Mouse (Mus musculus) intestine, embryonic 16.5 days (tissue): Measurements from ENCODE around the gene Gm49368. TPM values are rescaled to one million over a fixed set of nuclear protein-coding genes. Genes with fewer than 3 reads are reported as not detected.

Experiments
- ATAC-seq: fragments of 200-750 bp; cut with Nextera tagmentation; 2 replicates; pipeline ENCODE4 v1.8.0; 2017; ENCODE audit warnings: moderate TSS enrichment, moderate library complexity
- H3K27ac ChIP-seq: fragments of 300-500 bp; sonication (generic); 2 replicates; pipeline ENCODE4 v1.5.1; 2014; ENCODE audit warnings: mild to moderate bottlenecking, low read length
- H3K27me3 ChIP-seq: fragments of 300-500 bp; sonication (generic); replicated peaks from 2 replicates; pipeline ENCODE4 v1.6.1; 2014; ENCODE audit warnings: low read length, control low read depth, mixed read lengths; ENCODE audit not compliant: control insufficient read depth, insufficient read depth
- H3K36me3 ChIP-seq: fragments of 300-500 bp; sonication (generic); 2 replicates; pipeline ENCODE4 v1.6.1; 2014; ENCODE audit warnings: low read length, control low read depth; ENCODE audit not compliant: control insufficient read depth, insufficient read depth
- H3K4me1 ChIP-seq: fragments of 300-500 bp; sonication (generic); 2 replicates; pipeline ENCODE4 v1.6.1; 2014; ENCODE audit warnings: low read length, control low read depth, mixed read lengths; ENCODE audit not compliant: control insufficient read depth, insufficient read depth
- H3K4me2 ChIP-seq: fragments of 300-500 bp; sonication (generic); 2 replicates; pipeline ENCODE4 v1.6.1; 2014; ENCODE audit warnings: low read depth, low read length, control low read depth
- H3K4me3 ChIP-seq: fragments of 300-500 bp; sonication (generic); 2 replicates; pipeline ENCODE4 v1.5.1; 2014; ENCODE audit warnings: mild to moderate bottlenecking, low read length
- H3K9ac ChIP-seq: fragments of 300-500 bp; sonication (generic); 2 replicates; pipeline ENCODE4 v1.6.1; 2014; ENCODE audit warnings: low read depth, low read length
- H3K9me3 ChIP-seq: fragments of 300-500 bp; sonication (generic); 2 replicates; pipeline ENCODE4 v1.6.1; 2016; ENCODE audit warnings: low read length, control low read depth; ENCODE audit not compliant: control insufficient read depth
- WGBS: fragments of 180-500 bp; shearing (Covaris S2); extraction: QIAGEN DNeasy Blood & Tissue Kit; methylation state at CpG from one replicate; pipeline ENCODE4 v1.1.7; 2014; 5-methylcytosine and 5-hydroxymethylcytosine counted together
- polyA plus RNA-seq: library from polyadenylated mRNA; unstranded; fragments of >200 nt; fragmentation: Nextera tagmentation; extraction: Ambion mirVana; gene quantifications from 2 replicates; pipeline ENCODE4 v1.2.1, GENCODE M21; 2015

Gene Gm49368
- polyA plus RNA-seq, 1 experiment from 2014 or later, result not detected

DNA sequence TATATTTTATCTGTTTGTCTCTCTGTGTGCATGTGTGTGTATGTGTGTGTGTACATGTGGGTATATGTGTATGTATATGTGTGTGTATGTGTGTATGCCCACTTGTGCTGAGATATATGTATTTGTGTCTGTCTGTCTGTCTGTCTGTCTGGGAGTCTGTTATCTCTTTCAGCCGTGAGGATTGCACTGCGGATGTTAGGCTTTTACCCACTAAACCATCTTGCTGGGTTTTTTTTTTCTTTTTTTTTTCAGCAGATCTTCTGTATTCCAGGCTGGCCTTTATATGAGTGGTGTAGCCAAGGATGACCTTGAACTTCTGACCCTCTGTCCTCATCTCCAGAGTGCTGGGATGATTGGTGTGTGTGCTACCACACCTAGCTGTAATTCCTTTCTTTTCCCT, 13.2 kb upstream of the Gm49368 start:
- ATAC-seq, result no peak
- WGBS, result 81% methylated on average over 2 of the region's 2 CpGs
- Histone ChIP-seq H3K4me3 (no peak overlapping the region), H3K36me3 (no peaks in the 10 kb centered on the region), H3K9me3 (no peaks in the 10 kb centered on the region), H3K27ac (no peak overlapping the region), H3K9ac (no peak overlapping the region), H3K4me1 (0 out of 2 replicates have a peak, but pooled peaks cover 3% of the 10 kb centered on the region), H3K4me2 (no peak overlapping the region), H3K27me3 (no peaks in the 10 kb centered on the region)

DNA sequence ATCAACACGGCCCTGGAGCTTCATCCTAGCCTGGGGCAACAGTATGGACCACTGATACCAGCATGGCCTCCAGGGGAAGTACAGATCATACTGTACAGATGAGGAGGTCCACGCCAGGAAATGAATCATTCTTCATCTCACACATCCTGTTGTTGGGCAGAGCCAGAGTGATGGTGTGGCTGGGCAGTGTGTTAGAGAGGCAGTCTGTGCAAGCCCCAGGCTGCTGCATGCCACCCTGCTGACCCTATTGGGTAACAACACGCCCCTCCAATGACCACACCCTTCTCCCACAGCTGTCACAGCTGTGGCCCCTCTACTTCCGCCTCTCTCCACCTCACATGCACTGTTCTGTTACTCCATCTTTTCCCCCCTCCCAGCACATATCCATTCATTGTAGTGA, 11.7 kb upstream of the Gm49368 start:
- Histone ChIP-seq H3K9me3 (no peaks in the 10 kb centered on the region), H3K4me1 (0 out of 2 replicates have a peak, but pooled peaks cover 3% of the 10 kb centered on the region), H3K4me3 (no peak overlapping the region), H3K27ac (no peak overlapping the region), H3K36me3 (no peaks in the 10 kb centered on the region), H3K9ac (no peak overlapping the region), H3K27me3 (no peaks in the 10 kb centered on the region), H3K4me2 (no peak overlapping the region)
- ATAC-seq, result no peak
- 65% methylated on average over 4 of the region's 4 CpGs for WGBS

DNA sequence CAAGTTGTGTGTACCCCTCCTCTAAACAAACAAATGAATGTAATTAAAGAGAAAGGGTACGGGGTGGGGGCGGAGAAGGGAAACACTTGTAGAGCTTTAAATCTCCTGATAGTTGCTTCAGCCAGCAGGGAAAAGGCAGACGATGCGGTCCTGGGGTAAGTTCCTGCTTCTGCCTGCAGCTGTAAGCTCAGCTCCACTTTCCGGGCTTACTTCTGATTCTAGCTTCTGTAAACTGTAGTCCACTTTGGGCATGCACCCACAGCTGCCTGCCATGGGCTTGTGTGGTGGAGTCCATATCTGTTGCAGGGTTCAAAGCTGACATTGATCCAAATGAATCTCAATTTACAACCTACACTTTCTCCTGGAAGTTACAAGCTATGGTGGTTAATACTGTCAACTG, 9.4 kb upstream of the Gm49368 start:
- H3K27me3 ChIP-seq, result no peaks in the 10 kb centered on the region
- WGBS, result 54% methylated on average over 5 of the region's 5 CpGs
- H3K4me1 ChIP-seq, result peaks cover 7% of the 10 kb centered on the region; the same call in 1 of the 2 replicates
- ATAC-seq, result no peak
- no peaks in the 10 kb centered on the region for H3K36me3 ChIP-seq
- no peaks in the 10 kb centered on the region for H3K9me3 ChIP-seq
- H3K9ac ChIP-seq, result no peak overlapping the region
- H3K4me3 ChIP-seq, result no peak overlapping the region
- H3K4me2 ChIP-seq, result no peak overlapping the region
- H3K27ac ChIP-seq, result no peak overlapping the region

DNA sequence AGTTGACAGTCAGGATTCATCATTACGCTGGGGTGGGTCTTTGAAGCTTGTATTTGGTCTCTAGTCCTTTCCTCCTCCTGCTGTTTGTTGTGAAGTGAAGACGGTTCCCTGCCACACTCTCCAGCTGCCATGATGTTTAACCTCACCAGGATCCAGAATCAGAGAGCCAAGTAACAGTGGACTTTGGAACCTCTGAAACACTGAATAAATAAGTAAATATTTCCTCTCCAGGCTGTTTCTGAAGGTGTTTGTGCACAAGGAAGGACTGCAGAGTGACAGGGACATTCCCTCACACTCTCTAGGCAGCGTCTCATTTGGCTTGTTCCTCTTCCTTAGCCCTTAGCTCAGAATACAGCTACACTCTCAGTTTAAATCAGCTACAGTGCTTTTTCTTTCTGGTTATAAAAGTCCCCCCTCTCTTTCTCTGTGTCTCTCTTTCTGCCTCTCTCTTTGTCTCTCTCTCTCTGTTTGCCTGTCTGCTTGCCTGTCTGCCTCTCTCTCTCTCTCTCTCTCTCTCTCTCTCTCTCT, 5.5 kb upstream of the Gm49368 start:
- WGBS, result 36% methylated on average over 3 of the region's 3 CpGs
- Histone ChIP-seq H3K27me3 (no peaks in the 10 kb centered on the region), H3K9ac (0 out of 2 replicates have a peak overlapping the region, but pooled peaks have one; percentile 24), H3K4me3 (no peak overlapping the region), H3K36me3 (no peaks in the 10 kb centered on the region), H3K4me2 (no peak overlapping the region), H3K27ac (peak overlapping the region; percentile 33; the same call in 1 of the 2 replicates), H3K9me3 (no peaks in the 10 kb centered on the region), H3K4me1 (peaks cover 8% of the 10 kb centered on the region; the same call in 1 of the 2 replicates)
- ATAC-seq, result peak; percentile 49

DNA sequence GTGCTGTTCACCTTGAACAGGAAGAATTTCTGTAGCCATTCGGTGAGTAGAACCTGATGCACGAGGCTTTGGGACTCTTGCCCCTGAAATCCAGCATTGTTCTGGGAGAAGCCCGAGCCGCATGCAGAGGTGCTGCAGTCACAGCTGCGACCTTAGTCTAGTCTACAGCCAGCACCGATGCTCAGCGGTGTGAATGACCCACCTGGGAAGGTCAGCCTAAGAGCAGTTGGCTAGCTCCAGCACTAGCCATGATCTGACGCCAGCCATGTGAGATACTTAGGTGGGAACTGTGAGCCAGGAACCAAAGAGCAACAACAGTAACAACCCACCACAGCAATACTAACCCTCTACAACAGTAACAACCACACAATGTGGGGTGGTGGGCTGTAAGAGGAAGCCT, 4.6 kb upstream of the Gm49368 start:
- ATAC-seq, result no peak
- WGBS, result 79% methylated on average over 8 of the region's 8 CpGs

DNA sequence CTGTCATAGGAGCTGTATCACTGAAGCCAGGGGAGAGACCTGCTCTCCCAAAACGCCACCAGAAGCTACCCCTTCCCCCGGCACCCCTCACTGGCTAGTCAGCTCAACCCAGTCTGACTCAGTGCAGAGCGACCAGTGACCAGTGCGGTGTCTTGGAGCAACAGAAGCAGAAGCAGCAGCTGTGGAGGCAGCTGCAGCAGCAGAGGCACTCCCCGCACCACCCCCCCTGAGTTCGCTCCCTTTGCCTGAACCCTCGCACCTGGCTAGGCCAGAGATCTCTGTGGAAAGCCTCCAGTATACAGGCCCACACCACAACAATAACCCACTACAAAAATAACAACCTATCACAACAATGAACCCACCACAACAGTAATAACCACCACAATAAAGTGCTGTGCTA, 3.9 kb upstream of the Gm49368 start:
- Histone ChIP-seq H3K27ac (no peak overlapping the region), H3K9ac (no peak overlapping the region), H3K4me3 (no peak overlapping the region), H3K9me3 (no peaks in the 10 kb centered on the region), H3K27me3 (no peaks in the 10 kb centered on the region), H3K4me1 (peaks cover 8% of the 10 kb centered on the region; the same call in 1 of the 2 replicates), H3K36me3 (no peaks in the 10 kb centered on the region), H3K4me2 (no peak overlapping the region)
- peak; percentile 29; the same call in 1 of the 2 replicates for ATAC-seq
- WGBS, result 70% methylated on average over 7 of the region's 7 CpGs

More for the DNA sequence above, 4.6 kb upstream of the Gm49368 start:
- Histone ChIP-seq H3K4me3 (no peak overlapping the region), H3K9ac (no peak overlapping the region), H3K4me2 (no peak overlapping the region), H3K4me1 (peaks cover 8% of the 10 kb centered on the region; the same call in 1 of the 2 replicates), H3K27me3 (no peaks in the 10 kb centered on the region), H3K27ac (no peak overlapping the region), H3K9me3 (no peaks in the 10 kb centered on the region), H3K36me3 (no peaks in the 10 kb centered on the region)

DNA sequence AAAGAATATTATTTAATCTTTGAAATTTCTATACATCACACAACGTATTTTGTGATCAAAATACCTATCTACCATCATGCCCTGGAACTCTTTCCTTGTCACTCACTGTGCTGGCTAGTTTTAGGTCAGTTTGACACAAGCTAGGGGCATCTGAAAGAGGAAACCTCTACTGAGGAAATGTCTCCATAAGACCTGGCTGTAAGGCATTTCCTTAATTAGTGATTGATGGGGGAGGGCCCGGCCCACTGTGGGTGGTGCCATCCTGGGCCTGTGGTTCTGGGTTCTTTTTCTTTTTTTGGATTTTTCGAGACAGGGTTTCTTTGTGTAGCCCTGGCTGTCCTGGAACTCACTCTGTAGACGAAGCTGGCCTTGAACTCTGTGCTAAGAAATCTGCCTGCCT, 3.4 kb upstream of the Gm49368 start:
- no peak overlapping the region for H3K27ac ChIP-seq
- H3K4me3 ChIP-seq, result no peak overlapping the region
- no peaks in the 10 kb centered on the region for H3K27me3 ChIP-seq
- H3K4me1 ChIP-seq, result peaks cover 8% of the 10 kb centered on the region; the same call in 1 of the 2 replicates
- no peaks in the 10 kb centered on the region for H3K36me3 ChIP-seq
- no peaks in the 10 kb centered on the region for H3K9me3 ChIP-seq
- no peak overlapping the region for H3K9ac ChIP-seq
- 67% methylated on average over 4 of the region's 4 CpGs for WGBS
- no peak for ATAC-seq
- H3K4me2 ChIP-seq, result no peak overlapping the region

DNA sequence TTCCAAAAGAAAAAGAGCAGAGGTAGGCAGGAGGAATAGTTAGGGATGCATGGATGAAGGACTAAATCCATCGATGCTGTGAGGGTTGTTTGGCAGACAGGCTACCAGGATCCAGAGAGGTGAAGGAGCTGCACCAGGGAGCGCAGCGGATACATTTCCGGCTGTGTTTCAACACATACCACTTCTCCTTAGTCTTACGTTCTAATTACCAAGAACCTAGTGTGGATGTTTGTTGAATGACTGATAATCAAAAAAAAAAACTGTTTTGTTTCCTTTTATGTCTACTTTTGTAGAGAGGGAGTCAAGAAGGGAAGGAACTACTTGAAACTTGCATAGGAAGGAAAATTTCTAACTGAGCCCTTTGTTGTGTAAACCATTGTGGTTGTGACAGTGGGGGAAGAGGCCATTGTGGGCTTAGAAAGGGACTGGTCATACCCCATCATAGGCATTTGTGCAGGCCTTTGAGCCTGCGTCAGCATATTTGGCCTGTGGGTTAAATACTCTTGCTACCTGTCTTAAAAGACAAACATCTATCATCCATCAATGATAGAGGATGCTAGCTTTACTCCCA, 813 bp downstream of the Gm49368 start:
- Histone ChIP-seq H3K4me1 (0 out of 2 replicates have a peak, but pooled peaks cover 6% of the 10 kb centered on the region), H3K27ac (no peak overlapping the region), H3K4me3 (no peak overlapping the region), H3K36me3 (no peaks in the 10 kb centered on the region), H3K4me2 (no peak overlapping the region), H3K27me3 (no peaks in the 10 kb centered on the region), H3K9ac (no peak overlapping the region), H3K9me3 (no peaks in the 10 kb centered on the region)
- WGBS, result 84% methylated on average over 6 of the region's 6 CpGs
- ATAC-seq, result no peak

DNA sequence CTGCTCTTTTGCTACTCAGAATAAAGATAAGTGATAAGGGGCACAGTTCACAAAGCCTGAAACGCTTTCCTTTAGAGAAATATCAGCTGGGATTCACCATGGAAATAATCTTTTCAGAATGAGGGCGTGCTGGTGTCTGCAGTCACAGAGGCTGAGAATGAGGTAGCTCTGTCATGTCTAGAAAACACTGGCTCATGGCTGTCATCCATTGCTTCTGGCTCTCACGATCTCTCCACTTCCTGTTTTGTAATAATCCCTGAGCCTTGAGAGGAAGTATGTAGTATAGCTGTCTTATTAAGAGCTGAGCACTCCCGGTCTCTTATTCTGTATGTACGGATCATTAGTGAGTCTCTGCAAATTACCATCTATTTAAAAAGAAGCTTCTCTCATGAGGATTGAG, 3.1 kb downstream of the Gm49368 start:
- Histone ChIP-seq H3K4me3 (no peak overlapping the region), H3K9ac (no peak overlapping the region), H3K4me2 (no peak overlapping the region), H3K36me3 (no peaks in the 10 kb centered on the region), H3K27ac (no peak overlapping the region), H3K9me3 (no peaks in the 10 kb centered on the region), H3K27me3 (no peaks in the 10 kb centered on the region), H3K4me1 (0 out of 2 replicates have a peak, but pooled peaks cover 3% of the 10 kb centered on the region)
- WGBS, result 71% methylated on average over 5 of the region's 5 CpGs
- ATAC-seq, result no peak
